Mouse (Mus musculus): ENCODE data around the gene Agrp. TPM values are rescaled to one million over a fixed set of nuclear protein-coding genes. Genes with fewer than 3 reads are reported as not detected.
A peak's percentile ranks its signal among the peaks of the same experiment; 100 is the strongest.

Gene Agrp
- total RNA-seq, 2 experiments from 2014 or later = not detected

- DNase-seq (ENCODE audit: low spot score) = no peak
- intact Hi-C loops (cut with DNase I) = loop anchor here (5.0 kb wide), 2 partner anchors 57 to 308 kb away; partner anchors contain the start of genes Atp6v0d1 and Ctrl
Observed at GRCm38 (mm10) chr8:105624401-105624800, 12.8 kb downstream of the Agrp start.

- intact Hi-C loops (cut with DNase I) = loop anchor here (2.0 to 5.0 kb wide), 3 partner anchors 56 to 309 kb away; partner anchors contain the start of genes Atp6v0d1 and Ctrl
- no peak for DNase-seq (ENCODE audit: low spot score)
Observed at GRCm38 (mm10) chr8:105623679-105624245, 13.4 kb downstream of the Agrp start.

GRCm38 (mm10) chr8:105623118-105623517 lies 14.1 kb downstream of the Agrp start:
- intact Hi-C loops (cut with DNase I) = loop anchor here (2.0 to 5.0 kb wide), 3 partner anchors 56 to 309 kb away; partner anchors contain the start of genes Atp6v0d1 and Ctrl
- DNase-seq (ENCODE audit: low spot score) = no peak

- DNase-seq (ENCODE audit: low spot score) = peak; percentile 81
- intact Hi-C loops (cut with DNase I) = loop anchor here (2.0 to 5.0 kb wide), 3 partner anchors 55 to 310 kb away; partner anchors contain the start of genes Atp6v0d1 and Ctrl
Observed at GRCm38 (mm10) chr8:105622421-105622920, 14.7 kb downstream of the Agrp start.

- no peak for DNase-seq (ENCODE audit: low spot score)
- intact Hi-C loops (cut with DNase I) = loop anchor here (2.0 to 5.0 kb wide), 3 partner anchors 55 to 310 kb away; partner anchors contain the start of genes Atp6v0d1 and Ctrl
Observed at GRCm38 (mm10) chr8:105621841-105622240, 15.4 kb downstream of the Agrp start.

- no peak for DNase-seq (ENCODE audit: low spot score)
- intact Hi-C loops (cut with DNase I) = loop anchor here (5.0 kb wide), 2 partner anchors 54 to 311 kb away; partner anchors contain the start of genes Atp6v0d1 and Ctrl
Observed at GRCm38 (mm10) chr8:105620946-105621720, 16.1 kb downstream of the Agrp start.

- DNase-seq (ENCODE audit: low spot score) = no peak
- intact Hi-C loops (cut with DNase I) = loop anchor here (5.0 kb wide), 2 partner anchors 53 to 312 kb away; partner anchors contain the start of genes Atp6v0d1 and Ctrl
Observed at GRCm38 (mm10) chr8:105620211-105620610, 17.0 kb downstream of the Agrp start.

GRCm38 (mm10) chr8:105618892-105619591 lies 18.2 kb downstream of the Agrp start:
- DNase-seq (ENCODE audit: low spot score) = no peak
- intact Hi-C loops (cut with DNase I) = no loop called here

GRCm38 (mm10) chr8:105618279-105618634 lies 18.9 kb downstream of the Agrp start:
- intact Hi-C loops (cut with DNase I) = no loop called here
- DNase-seq (ENCODE audit: low spot score) = no peak

- DNase-seq (ENCODE audit: low spot score) = no peak
- intact Hi-C loops (cut with DNase I) = loop anchor here (2.0 kb wide), 1 partner anchor 21 kb away; no protein-coding TSS in a partner anchor
Observed at GRCm38 (mm10) chr8:105617451-105618278, 19.5 kb downstream of the Agrp start.

GRCm38 (mm10) chr8:105615942-105616341 lies 21.3 kb downstream of the Agrp start:
- intact Hi-C loops (cut with DNase I) = loop anchor here (2.0 kb wide), 2 partner anchors 19 kb away; no protein-coding TSS in a partner anchor
- DNase-seq (ENCODE audit: low spot score) = no peak

GRCm38 (mm10) chr8:105613830-105614511 lies 23.2 kb downstream of the Agrp start:
- DNase-seq (ENCODE audit: low spot score) = peak; percentile 83
- intact Hi-C loops (cut with DNase I) = loop anchor here (2.0 kb wide), 1 partner anchor 21 kb away; no protein-coding TSS in a partner anchor

- intact Hi-C loops (cut with DNase I) = no loop called here
- peak; percentile 68 for DNase-seq (ENCODE audit: low spot score)
Observed at GRCm38 (mm10) chr8:105613037-105613436, 24.2 kb downstream of the Agrp start.

GRCm38 (mm10) chr8:105611836-105612235 lies 25.4 kb downstream of the Agrp start:
- intact Hi-C loops (cut with DNase I) = no loop called here
- DNase-seq (ENCODE audit: low spot score) = no peak

- intact Hi-C loops (cut with DNase I) = no loop called here
- DNase-seq (ENCODE audit: low spot score) = no peak
Observed at GRCm38 (mm10) chr8:105609771-105610170, 27.4 kb downstream of the Agrp start.

GRCm38 (mm10) chr8:105609355-105609754 lies 27.8 kb downstream of the Agrp start:
- intact Hi-C loops (cut with DNase I) = no loop called here

GRCm38 (mm10) chr8:105607684-105608083 lies 29.5 kb downstream of the Agrp start:
- intact Hi-C loops (cut with DNase I) = no loop called here
- DNase-seq (ENCODE audit: low spot score) = no peak

More at GRCm38 (mm10) chr8:105609355-105609754, 27.8 kb downstream of the Agrp start:
- DNase-seq (ENCODE audit: low spot score) = no peak

GRCm38 (mm10) chr8:105607062-105607461 lies 30.1 kb downstream of the Agrp start:
- no peak for DNase-seq (ENCODE audit: low spot score)
- intact Hi-C loops (cut with DNase I) = no loop called here
